Mouse (Mus musculus): ENCODE data around the gene 9830107B12Rik.

9830107B12Rik gene

GRCm38 (mm10) chr17:48094820-48095680 is 51.0 kb downstream of the 9830107B12Rik start:
- DNase-seq (ENCODE audit: inconsistent ontology term) = no peak

GRCm38 (mm10) chr17:48093286-48093817 is 52.7 kb downstream of the 9830107B12Rik start:
- no peak for DNase-seq (ENCODE audit: inconsistent ontology term)

GRCm38 (mm10) chr17:48090305-48090704 is 55.8 kb downstream of the 9830107B12Rik start:
- no peak for DNase-seq (ENCODE audit: inconsistent ontology term)

GRCm38 (mm10) chr17:48089446-48089845 is 56.6 kb downstream of the 9830107B12Rik start:
- no peak for DNase-seq (ENCODE audit: inconsistent ontology term)

- no peak for DNase-seq (ENCODE audit: inconsistent ontology term)
Measured at GRCm38 (mm10) chr17:48089019-48089418, 57.0 kb downstream of the 9830107B12Rik start, which contains the start of gene 1700067P10Rik. TSS of gene 1700067P10Rik (plus strand) at chr17:48089319.

- DNase-seq (ENCODE audit: inconsistent ontology term) = no peak
Measured at GRCm38 (mm10) chr17:48080626-48081025, 65.4 kb downstream of the 9830107B12Rik start.

Measured in Muller cell, postnatal 12 days (primary cell).